Mouse (Mus musculus) lung, adult 2 months (tissue): ENCODE results near the gene Mrm2. TPM values are rescaled to one million over a fixed set of nuclear protein-coding genes. Genes with fewer than 3 reads are reported as not detected.

ENCODE experiments used
- DNase-seq: peaks from one replicate; pipeline ENCODE4 v3.0.0; 2022
- H3K4me1 ChIP-seq: fragments of 200-500 bp; 2 replicates; pipeline ENCODE4 v1.6.1; 2011; ENCODE audit warnings: low read length; ENCODE audit not compliant: control insufficient read depth, insufficient read depth
- H3K4me3 ChIP-seq: fragments of 200-500 bp; replicated peaks from 2 replicates; pipeline ENCODE3; 2011; ENCODE audit warnings: low read depth, mild to moderate bottlenecking, control low read depth, low read length; ENCODE audit errors: extremely low read depth
- CTCF ChIP-seq: fragments of 200-500 bp; IDR thresholded peaks from 2 replicates; pipeline ENCODE4 v1.5.1; 2011; ENCODE audit warnings: mild to moderate bottlenecking, low read length, control low read depth; ENCODE audit not compliant: insufficient read depth
- POLR2A ChIP-seq: fragments of 200-500 bp; IDR thresholded peaks from 2 replicates; pipeline ENCODE4 v1.6.1; 2011; ENCODE audit warnings: low read depth, mild to moderate bottlenecking, control low read depth, low read length, borderline replicate concordance; ENCODE audit errors: extremely low read depth
- WGBS: fragments of 180-500 bp; shearing (Covaris S2); methylation state at CpG from one replicate; pipeline ENCODE4 v1.1.7; 2018; 5-methylcytosine and 5-hydroxymethylcytosine counted together
- polyA plus RNA-seq: library from polyadenylated mRNA; depleted of rRNA; stranded (reverse); fragments of >200 nt; gene quantifications from 2 replicates; pipeline ENCODE4 v1.2.3, GENCODE M21; 2012; rRNA removed

Gene Mrm2
- polyA plus RNA-seq, 1 experiment = 7.4 TPM

DNA sequence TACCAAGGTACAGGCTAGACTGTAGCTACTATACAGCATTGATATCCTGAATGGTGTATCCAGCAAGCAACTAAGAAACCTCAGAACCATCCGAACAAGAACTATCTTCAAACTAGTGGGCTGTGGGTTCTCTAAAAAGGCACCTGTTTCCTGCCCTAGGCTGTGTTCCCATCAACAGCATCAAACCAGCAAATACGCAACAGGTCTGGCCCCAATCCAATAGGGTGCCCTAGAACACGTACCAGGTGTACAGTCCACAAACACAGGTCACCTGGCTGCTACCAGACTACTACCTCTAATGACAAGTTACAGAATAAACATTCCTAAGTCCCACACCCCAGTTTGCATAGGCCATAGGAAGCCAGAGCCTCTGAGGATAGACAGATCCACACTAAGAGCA is 48.8 kb downstream of the Mrm2 start:
- TF ChIP-seq CTCF (no peak), POLR2A (no peak)
- DNase-seq = no peak
- H3K4me1 ChIP-seq = no peaks in the 10 kb centered on the region
- WGBS = 85% methylated on average over 3 of the region's 3 CpGs
- no peak overlapping the region for H3K4me3 ChIP-seq

DNA sequence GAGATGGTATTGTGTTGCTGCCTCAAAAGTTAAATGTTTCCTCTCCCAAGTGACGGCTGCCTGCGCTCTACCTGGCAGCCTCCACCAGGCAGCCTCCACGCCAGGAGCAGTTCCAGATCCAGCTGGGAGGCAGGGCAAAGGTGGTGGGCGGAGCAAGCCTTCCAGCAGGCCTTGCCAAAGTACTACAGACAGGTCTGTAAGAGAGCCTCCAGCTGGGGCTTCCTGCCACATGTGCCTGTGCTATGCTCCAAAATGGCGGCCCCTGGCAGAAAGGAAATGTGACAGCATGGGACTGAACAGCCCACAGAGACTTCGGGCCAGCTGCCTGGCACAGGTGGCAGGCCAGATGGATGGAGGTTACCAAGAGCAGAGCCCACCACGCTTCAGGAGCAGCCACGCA is 49.3 kb downstream of the Mrm2 start:
- DNase-seq = no peak
- 76% methylated on average over 8 of the region's 8 CpGs for whole genome bisulfite sequencing
- Histone ChIP-seq H3K4me1 (no peaks in the 10 kb centered on the region), H3K4me3 (no peak overlapping the region)
- TF ChIP-seq POLR2A (no peak), CTCF (no peak)

GRCm38 (mm10) chr5:140280205-140280604 is 51.5 kb downstream of the Mrm2 start:
- DNase-seq = no peak
- WGBS = 84% methylated on average over 9 of the region's 9 CpGs
- Histone ChIP-seq H3K4me3 (no peak overlapping the region), H3K4me1 (no peaks in the 10 kb centered on the region)
- TF ChIP-seq POLR2A = no peak
- TF ChIP-seq CTCF = no peak

Other genes with a start within 250 kb of the Mrm2 start
- gene Mad1l1, start 10.3 kb downstream of the Mrm2 start, polyA plus RNA-seq = 18.9 and 21.6 TPM in 2 replicates
- 6.2 and 7.9 TPM in 2 replicates for gene Nudt1, start 10.2 kb downstream of the Mrm2 start, polyA plus RNA-seq
- gene Snx8, start 57.4 kb upstream of the Mrm2 start, polyA plus RNA-seq = 18.7 and 20.0 TPM in 2 replicates
- 83.0 and 86.2 TPM in 2 replicates for gene Eif3b, start 87.4 kb upstream of the Mrm2 start, polyA plus RNA-seq
- gene Gm4869, start 113.7 kb upstream of the Mrm2 start, polyA plus RNA-seq = 0.05 TPM in 1 of 2 replicates, not detected in the other
- gene Chst12, start 173.7 kb upstream of the Mrm2 start, polyA plus RNA-seq = 49.6 and 60.5 TPM in 2 replicates
- gene Grifin, start 233.2 kb upstream of the Mrm2 start, polyA plus RNA-seq = not detected in 2 replicates